Mouse (Mus musculus) lung, embryonic 15.5 days (tissue): ENCODE measurements around the gene Washc3. TPM values are rescaled to one million over a fixed set of nuclear protein-coding genes. Genes with fewer than 3 reads are reported as not detected.

Experiments
- ATAC-seq: fragments of 200-750 bp; cut with Nextera tagmentation; 2 replicates; pipeline ENCODE4 v1.8.0; 2017; ENCODE audit warnings: moderate number of reproducible peaks, borderline replicate concordance; ENCODE audit not compliant: low FRiP score, low TSS enrichment; ENCODE audit errors: extremely low read depth
- H3K27ac ChIP-seq: fragments of 300-500 bp; sonication (generic); 2 replicates; pipeline ENCODE4 v1.5.1; 2015; ENCODE audit warnings: moderate library complexity, mild to moderate bottlenecking, inconsistent platforms
- H3K27me3 ChIP-seq: fragments of 300-500 bp; sonication (generic); 2 replicates; pipeline ENCODE4 v1.6.1; 2015; ENCODE audit warnings: inconsistent platforms
- H3K36me3 ChIP-seq: fragments of 300-500 bp; sonication (generic); 2 replicates; pipeline ENCODE4 v1.6.1; 2015; ENCODE audit warnings: inconsistent platforms
- H3K4me1 ChIP-seq: fragments of 300-500 bp; sonication (generic); 2 replicates; pipeline ENCODE4 v1.6.1; 2015; ENCODE audit warnings: inconsistent platforms
- H3K4me2 ChIP-seq: fragments of 300-500 bp; sonication (generic); 2 replicates; pipeline ENCODE4 v1.6.1; 2015; ENCODE audit warnings: inconsistent platforms, mild to moderate bottlenecking, moderate library complexity
- H3K4me3 ChIP-seq: fragments of 300-500 bp; sonication (generic); 2 replicates; pipeline ENCODE4 v1.5.1; 2015; ENCODE audit warnings: mild to moderate bottlenecking, inconsistent platforms
- H3K9ac ChIP-seq: fragments of 300-500 bp; sonication (generic); 2 replicates; pipeline ENCODE4 v1.6.1; 2015; ENCODE audit warnings: inconsistent platforms
- H3K9me3 ChIP-seq: fragments of 300-500 bp; sonication (generic); 2 replicates; pipeline ENCODE4 v1.6.1; 2016; ENCODE audit warnings: inconsistent platforms
- WGBS: fragments of 180-500 bp; shearing (Covaris S2); methylation state at CpG from one replicate; pipeline ENCODE4 v1.1.7; 2015; 5-methylcytosine and 5-hydroxymethylcytosine counted together
- polyA plus RNA-seq: library from polyadenylated mRNA; unstranded; fragments of >200 nt; fragmentation: Nextera tagmentation; extraction: Ambion mirVana; gene quantifications from 2 replicates; pipeline ENCODE4 v1.2.1, GENCODE M21; 2015

Gene Washc3
- polyA plus RNA-seq, 1 experiment from 2014 or later = 60.9 TPM

DNA sequence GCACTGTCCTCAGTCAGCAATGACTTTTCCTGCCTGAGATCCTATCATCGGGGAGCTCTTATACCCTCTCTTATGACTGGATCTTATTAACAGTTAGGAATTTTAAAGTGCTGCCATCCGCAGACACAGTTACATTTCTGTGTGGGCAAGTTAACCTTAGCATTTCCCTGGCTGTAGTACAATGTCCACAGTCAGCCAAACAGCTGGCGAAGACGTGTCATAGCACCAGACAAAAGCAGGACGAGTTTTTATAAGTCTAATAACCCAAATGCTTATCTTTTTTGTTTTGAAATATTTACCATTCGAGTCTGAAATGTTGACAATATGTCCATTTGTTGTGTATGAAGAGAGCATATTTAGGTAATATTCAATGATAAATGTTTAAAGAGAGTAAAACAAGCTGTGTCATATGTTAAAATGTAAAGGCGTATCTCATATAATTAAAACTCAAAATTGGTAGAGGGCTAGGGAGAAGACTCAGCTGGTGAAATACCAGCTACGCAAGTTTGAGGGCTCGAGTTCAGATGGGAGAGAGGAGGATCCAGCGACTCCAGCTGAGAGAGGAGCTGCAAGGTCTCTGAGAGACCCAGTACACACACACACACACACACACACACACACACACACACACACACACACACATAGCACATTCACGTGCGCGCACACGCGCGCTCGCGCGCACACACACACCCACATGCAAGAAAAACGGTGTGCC is 14.1 kb downstream of the Washc3 start:
- no peaks in the 10 kb centered on the region for H3K4me1 ChIP-seq
- WGBS = 75% methylated on average over 20 of the region's 20 CpGs
- no peak overlapping the region for H3K9ac ChIP-seq
- H3K4me3 ChIP-seq = no peak overlapping the region
- H3K27ac ChIP-seq = no peak overlapping the region
- no peak overlapping the region for H3K4me2 ChIP-seq
- no peaks in the 10 kb centered on the region for H3K27me3 ChIP-seq
- H3K9me3 ChIP-seq = no peaks in the 10 kb centered on the region
- peaks cover 11% of the 10 kb centered on the region; the same call in 1 of the 2 replicates for H3K36me3 ChIP-seq
- peak; percentile 27; the same call in 1 of the 2 replicates for ATAC-seq

DNA sequence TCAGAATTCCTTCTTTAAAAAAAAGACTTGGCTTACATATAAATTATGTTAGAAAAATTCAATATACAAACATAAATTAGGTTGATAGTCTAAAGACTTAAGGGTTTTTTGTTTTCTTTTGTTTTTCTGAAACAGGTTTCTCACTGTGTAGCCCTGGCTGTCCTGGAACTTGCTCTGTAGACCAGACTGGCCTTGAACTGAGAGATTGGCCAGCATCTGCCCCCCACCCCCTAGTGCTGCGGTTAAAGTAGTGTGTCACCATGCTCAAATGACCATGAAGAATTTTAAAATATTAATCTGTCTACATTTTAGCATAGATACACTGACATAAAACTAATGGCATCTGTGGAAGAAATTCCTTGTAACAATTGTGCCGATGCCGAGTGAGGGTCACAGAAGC is 17.3 kb downstream of the Washc3 start:
- no peak overlapping the region for H3K4me2 ChIP-seq
- ATAC-seq = no peak

DNA sequence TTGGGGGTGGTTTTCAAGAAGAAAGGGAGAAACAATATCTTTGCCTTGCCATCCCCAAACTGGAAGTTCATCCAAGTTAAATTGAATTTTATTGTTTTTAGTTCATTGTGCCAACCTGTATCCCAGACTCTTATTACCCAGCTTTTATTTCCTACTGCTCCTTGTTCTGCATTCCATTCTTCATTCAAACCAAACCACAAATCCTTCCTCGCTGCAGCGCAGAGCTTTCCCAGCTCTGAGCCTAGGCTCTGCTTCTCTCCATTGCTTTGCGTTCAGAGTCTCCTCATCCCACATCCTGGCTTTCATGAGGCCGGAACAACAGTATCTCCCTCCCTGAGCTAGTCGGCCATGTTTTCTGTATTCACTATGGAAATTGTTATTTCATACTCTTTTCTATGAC is 20.8 kb downstream of the Washc3 start:
- Histone ChIP-seq H3K4me2 (no peak overlapping the region), H3K27me3 (no peaks in the 10 kb centered on the region), H3K4me1 (no peaks in the 10 kb centered on the region), H3K36me3 (peaks cover 14% of the 10 kb centered on the region; the same call in 1 of the 2 replicates), H3K9me3 (no peaks in the 10 kb centered on the region), H3K4me3 (no peak overlapping the region), H3K9ac (no peak overlapping the region), H3K27ac (no peak overlapping the region)
- 91% methylated on average over 5 of the region's 5 CpGs for WGBS
- ATAC-seq = no peak

More for the DNA sequence above, 17.3 kb downstream of the Washc3 start:
- H3K27ac ChIP-seq = no peak overlapping the region
- H3K27me3 ChIP-seq = no peaks in the 10 kb centered on the region
- no peaks in the 10 kb centered on the region for H3K9me3 ChIP-seq
- H3K4me1 ChIP-seq = no peaks in the 10 kb centered on the region
- no peak overlapping the region for H3K9ac ChIP-seq
- WGBS = 94% methylated on average over 3 of the region's 3 CpGs
- H3K4me3 ChIP-seq = no peak overlapping the region
- H3K36me3 ChIP-seq = peaks cover 18% of the 10 kb centered on the region; the same call in 1 of the 2 replicates

DNA sequence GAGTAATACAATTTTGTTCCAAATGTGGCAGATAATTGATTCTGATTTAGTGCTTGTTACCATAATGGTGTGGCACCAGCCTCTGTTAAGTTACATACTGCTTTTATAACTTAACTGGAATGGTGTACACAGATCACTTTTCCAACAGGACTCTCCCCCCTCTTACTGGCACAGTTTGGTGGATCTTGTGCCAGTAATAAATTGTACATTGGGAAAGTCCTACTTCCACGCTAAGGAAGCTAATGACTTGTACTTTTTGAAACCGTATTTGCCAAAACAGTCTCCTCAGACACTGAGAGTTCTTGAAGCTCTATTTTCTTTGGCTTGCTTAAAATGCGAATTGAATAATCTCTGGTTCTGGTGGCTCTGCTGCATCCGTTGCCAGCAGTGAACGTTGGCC is 24.5 kb downstream of the Washc3 start:
- Histone ChIP-seq H3K27ac (no peak overlapping the region), H3K27me3 (no peaks in the 10 kb centered on the region), H3K4me3 (no peak overlapping the region), H3K9me3 (no peaks in the 10 kb centered on the region), H3K4me2 (no peak overlapping the region), H3K4me1 (no peaks in the 10 kb centered on the region), H3K36me3 (peaks cover 7% of the 10 kb centered on the region; the same call in 1 of the 2 replicates), H3K9ac (no peak overlapping the region)
- WGBS = 90% methylated on average over 5 of the region's 5 CpGs
- ATAC-seq = no peak

DNA sequence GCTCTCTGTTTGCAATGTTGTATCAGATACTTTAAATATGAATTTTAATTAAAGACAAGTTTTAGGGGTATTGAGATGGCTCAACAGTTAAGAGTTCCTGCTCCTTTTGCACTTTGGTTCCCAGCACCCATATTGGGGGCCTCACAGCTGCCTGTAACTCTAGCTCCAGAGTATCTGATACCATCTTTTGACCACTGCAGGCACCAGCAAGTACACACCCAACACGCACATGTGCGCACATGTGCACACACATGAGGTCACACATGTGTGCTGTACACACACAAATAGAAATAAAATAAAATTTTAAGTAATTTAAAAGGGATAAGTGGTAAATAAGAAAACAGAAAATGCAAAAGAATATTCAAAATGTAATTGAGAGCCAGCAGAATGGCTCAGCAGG is 27.1 kb downstream of the Washc3 start:
- H3K36me3 ChIP-seq = peaks cover 4% of the 10 kb centered on the region; the same call in 1 of the 2 replicates
- WGBS = 97% methylated on average over 2 of the region's 2 CpGs
- no peaks in the 10 kb centered on the region for H3K9me3 ChIP-seq
- no peak overlapping the region for H3K27ac ChIP-seq
- H3K4me1 ChIP-seq = no peaks in the 10 kb centered on the region
- H3K27me3 ChIP-seq = no peaks in the 10 kb centered on the region
- ATAC-seq = no peak
- H3K9ac ChIP-seq = no peak overlapping the region
- H3K4me3 ChIP-seq = no peak overlapping the region
- no peak overlapping the region for H3K4me2 ChIP-seq

DNA sequence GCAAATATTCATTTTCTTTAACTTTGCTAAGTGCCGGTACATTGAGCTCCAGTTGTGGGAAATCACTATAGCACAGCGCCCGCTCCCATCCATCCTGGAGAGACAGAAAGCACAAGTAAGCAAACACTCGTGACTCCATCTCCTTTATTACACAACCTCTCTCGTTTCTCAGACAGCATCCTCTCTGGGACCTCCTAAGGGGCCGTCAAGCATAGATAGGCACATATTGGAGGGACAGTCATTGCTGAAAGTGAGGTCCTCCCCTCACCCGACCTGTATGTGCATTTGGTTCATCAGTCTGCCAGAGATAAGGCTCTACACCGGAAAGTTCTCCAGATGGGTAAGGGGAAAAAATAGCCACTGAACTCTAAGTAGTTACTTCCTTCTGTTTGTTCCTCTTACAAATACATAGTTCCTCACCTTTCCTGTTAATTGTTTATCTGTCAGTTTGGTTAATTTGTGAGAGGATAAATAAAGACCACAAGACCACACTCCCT is 27.7 kb downstream of the Washc3 start:
- Histone ChIP-seq H3K9ac (no peak overlapping the region), H3K27me3 (no peaks in the 10 kb centered on the region), H3K27ac (no peak overlapping the region), H3K36me3 (peaks cover 4% of the 10 kb centered on the region; the same call in 1 of the 2 replicates), H3K9me3 (no peaks in the 10 kb centered on the region), H3K4me3 (no peak overlapping the region), H3K4me2 (no peak overlapping the region), H3K4me1 (no peaks in the 10 kb centered on the region)
- ATAC-seq = no peak
- WGBS = 50% methylated on average over 8 of the region's 8 CpGs

DNA sequence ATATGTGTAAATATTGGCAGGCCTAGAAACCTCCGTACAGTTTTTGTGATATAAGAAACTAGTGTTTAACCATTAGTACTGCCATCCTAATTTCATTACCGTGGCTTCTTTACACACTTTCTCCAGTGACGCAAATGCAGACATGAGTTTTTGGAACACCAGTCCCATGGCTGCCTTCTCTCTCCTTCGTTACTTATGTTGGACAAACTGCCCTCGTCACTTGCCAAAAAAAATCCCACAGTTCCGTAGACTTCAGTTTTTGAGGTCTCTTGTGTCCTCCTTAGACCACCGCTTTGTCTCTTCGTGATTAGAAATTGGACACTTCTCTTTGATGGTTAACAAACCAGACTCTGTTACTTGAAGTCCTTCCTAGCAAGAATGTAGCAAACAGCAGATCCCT is 30.8 kb downstream of the Washc3 start:
- no peak overlapping the region for H3K9ac ChIP-seq
- no peak overlapping the region for H3K4me2 ChIP-seq
- no peaks in the 10 kb centered on the region for H3K4me1 ChIP-seq
- no peaks in the 10 kb centered on the region for H3K9me3 ChIP-seq
- H3K36me3 ChIP-seq = peaks cover 8% of the 10 kb centered on the region; the same call in 1 of the 2 replicates
- no peaks in the 10 kb centered on the region for H3K27me3 ChIP-seq
- ATAC-seq = no peak
- H3K4me3 ChIP-seq = no peak overlapping the region
- 82% methylated on average over 8 of the region's 8 CpGs for WGBS
- no peak overlapping the region for H3K27ac ChIP-seq

DNA sequence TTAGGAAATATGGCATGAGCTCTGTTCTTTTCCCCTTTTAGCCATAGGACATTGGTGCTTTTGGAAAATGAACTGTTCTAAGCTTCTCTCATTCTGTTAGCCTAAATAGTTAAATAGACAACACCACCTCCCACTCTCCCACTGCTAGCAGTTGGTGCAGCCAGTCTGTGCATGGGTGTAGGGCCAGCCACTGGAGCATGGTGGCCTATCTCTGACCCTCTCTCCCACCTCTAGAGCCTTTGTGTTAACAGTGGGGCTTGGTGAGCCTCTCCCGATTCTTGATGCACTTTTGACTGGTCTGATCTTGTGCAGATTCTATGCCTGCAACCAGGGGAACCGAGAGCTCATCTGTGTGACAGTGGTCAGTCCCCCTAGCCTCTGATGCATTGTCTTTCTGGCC is 31.9 kb downstream of the Washc3 start:
- WGBS = 83% methylated on average over 2 of the region's 2 CpGs
- Histone ChIP-seq H3K27me3 (no peaks in the 10 kb centered on the region), H3K36me3 (peaks cover 8% of the 10 kb centered on the region; the same call in 1 of the 2 replicates), H3K9me3 (no peaks in the 10 kb centered on the region), H3K4me1 (no peaks in the 10 kb centered on the region), H3K9ac (no peak overlapping the region), H3K4me3 (no peak overlapping the region), H3K27ac (no peak overlapping the region), H3K4me2 (no peak overlapping the region)
- ATAC-seq = no peak

DNA sequence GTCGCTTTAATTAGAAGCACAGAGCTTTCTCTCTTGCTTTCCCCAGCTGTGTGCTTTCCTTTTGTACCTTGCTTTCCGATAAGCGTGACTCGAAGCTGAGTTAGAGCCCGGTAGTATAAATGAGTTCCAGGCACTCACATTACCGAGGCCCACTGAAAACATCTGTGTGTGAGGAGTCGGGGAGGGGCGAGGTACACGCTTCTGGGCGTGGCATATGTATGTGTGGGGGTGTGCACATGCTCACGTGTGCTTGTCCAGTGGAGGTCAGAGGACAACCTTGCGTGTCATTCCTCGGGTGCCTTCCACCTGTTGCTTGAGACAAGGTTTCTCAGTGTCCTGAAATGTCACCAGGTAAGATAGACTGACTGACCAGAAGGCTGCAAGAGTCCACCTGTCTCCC is 43.8 kb downstream of the Washc3 start:
- Histone ChIP-seq H3K4me2 (no peak overlapping the region), H3K9me3 (no peaks in the 10 kb centered on the region), H3K36me3 (0 out of 2 replicates have a peak, but pooled peaks cover 5% of the 10 kb centered on the region), H3K4me3 (no peak overlapping the region), H3K4me1 (no peaks in the 10 kb centered on the region), H3K27ac (no peak overlapping the region), H3K9ac (no peak overlapping the region), H3K27me3 (no peaks in the 10 kb centered on the region)
- no peak for ATAC-seq
- 89% methylated on average over 13 of the region's 13 CpGs for WGBS

DNA sequence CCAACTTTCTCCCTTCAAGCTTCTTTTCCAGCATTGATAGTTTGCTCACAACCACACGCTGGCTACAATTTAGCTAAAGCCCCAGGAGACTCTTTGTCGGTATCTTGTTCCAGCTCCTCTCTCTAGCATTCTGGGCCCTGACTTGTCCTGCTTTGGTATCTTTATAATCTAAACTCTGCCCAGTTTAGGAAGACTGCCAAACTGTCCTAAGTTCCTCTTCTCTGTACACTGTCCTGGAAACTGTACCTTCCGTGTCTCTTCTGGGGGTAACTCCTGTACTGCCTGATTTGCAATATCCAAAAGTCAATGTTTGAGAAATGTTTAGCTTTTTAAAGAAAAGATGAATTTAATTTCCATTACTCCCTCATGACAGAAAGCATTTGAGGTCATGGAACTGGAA is 49.4 kb downstream of the Washc3 start:
- ATAC-seq = no peak
- Histone ChIP-seq H3K27me3 (no peaks in the 10 kb centered on the region), H3K4me1 (0 out of 2 replicates have a peak, but pooled peaks cover 3% of the 10 kb centered on the region), H3K9me3 (no peaks in the 10 kb centered on the region), H3K9ac (no peak overlapping the region), H3K4me2 (no peak overlapping the region), H3K27ac (no peak overlapping the region), H3K36me3 (no peaks in the 10 kb centered on the region), H3K4me3 (no peak overlapping the region)
- WGBS = 53% methylated on average over 3 of the region's 3 CpGs

DNA sequence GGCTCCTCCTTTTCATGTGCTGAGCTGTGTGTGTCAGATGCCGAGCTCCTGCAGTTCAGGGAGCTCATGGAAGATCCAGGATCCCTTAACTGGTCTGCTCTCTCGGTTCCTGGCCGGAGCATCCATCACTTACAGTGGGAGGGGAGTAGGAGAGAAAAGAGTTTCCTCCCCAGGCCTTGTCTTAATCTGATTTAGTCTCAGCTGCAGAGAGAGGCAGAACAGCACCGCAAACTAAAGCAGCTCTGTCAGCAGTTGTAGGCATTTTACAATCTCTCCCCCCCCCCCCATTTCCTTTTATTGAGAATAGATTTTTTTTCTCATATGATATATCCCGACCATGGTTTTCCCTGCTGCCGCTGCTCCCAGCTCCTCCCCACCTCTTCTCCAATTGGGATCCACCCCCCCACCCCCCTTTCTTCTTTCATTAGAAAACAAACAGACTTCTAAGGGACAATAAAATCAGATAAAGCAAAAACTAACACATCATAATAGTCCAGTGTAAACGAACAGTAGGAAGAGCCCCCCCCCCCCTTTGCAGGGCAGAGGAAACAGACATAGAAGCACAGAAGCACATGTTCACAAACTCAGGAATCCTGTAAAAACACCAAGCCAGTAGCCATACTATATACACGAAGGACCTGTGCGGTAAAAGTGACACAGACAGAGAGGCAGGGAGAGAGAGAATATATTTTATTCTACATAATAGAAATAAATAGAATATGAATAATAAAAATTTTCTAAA is 51.4 kb downstream of the Washc3 start:
- Histone ChIP-seq H3K4me2 (peak overlapping the region; percentile 8; the same call in 1 of the 2 replicates), H3K36me3 (no peaks in the 10 kb centered on the region), H3K4me3 (no peak overlapping the region), H3K27me3 (no peaks in the 10 kb centered on the region), H3K9ac (no peak overlapping the region), H3K9me3 (no peaks in the 10 kb centered on the region), H3K27ac (peak overlapping the region; percentile 50; the same call in 1 of the 2 replicates), H3K4me1 (0 out of 2 replicates have a peak, but pooled peaks cover 3% of the 10 kb centered on the region)
- peak; percentile 70 for ATAC-seq
- WGBS = 41% methylated on average over 9 of the region's 9 CpGs

DNA sequence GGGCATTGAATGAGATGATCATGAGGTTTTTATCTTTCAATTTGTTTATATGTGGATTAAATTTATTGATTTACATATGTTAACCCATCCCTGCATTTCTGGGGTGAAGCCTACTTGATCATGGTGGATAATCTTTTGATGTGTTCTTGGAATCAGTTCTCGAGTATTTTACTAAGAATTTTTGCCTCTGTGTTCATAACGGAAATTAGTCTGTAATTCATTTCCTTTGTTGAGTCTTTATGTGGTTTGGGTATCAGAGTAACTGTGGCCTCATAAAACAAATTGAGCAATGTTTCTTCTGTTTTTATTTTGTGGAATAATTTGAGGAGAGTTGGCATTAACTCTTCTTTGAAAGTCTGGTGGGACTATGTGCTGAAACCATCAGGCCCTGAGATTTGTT is 54.7 kb downstream of the Washc3 start:
- WGBS = 81% methylated on average over 2 of the region's 2 CpGs
- no peak overlapping the region for H3K4me2 ChIP-seq
- no peak overlapping the region for H3K9ac ChIP-seq
- no peaks in the 10 kb centered on the region for H3K9me3 ChIP-seq
- no peaks in the 10 kb centered on the region for H3K36me3 ChIP-seq
- peaks cover 8% of the 10 kb centered on the region for H3K4me1 ChIP-seq
- H3K27ac ChIP-seq = no peak overlapping the region
- no peak for ATAC-seq
- no peak overlapping the region for H3K4me3 ChIP-seq
- no peaks in the 10 kb centered on the region for H3K27me3 ChIP-seq
